Mouse (Mus musculus): Measurements from ENCODE around the gene Ccdc88c. TPM values are rescaled to one million over a fixed set of nuclear protein-coding genes. Genes with fewer than 3 reads are reported as not detected.

Ccdc88c gene
- polyA plus RNA-seq, 1 experiment from 2014 or later = 15.3 TPM

GRCm38 (mm10) chr12:101028247-101028953, 456 bp downstream of the Ccdc88c start:
- 1% methylated on average over 64 of the region's 67 CpGs for WGBS
- Histone ChIP-seq H3K4me3 (ENCODE audit: low read depth, low read length) (peak overlapping the region; percentile 64), H3K27me3 (ENCODE audit: insufficient read depth, low read length) (peaks cover 28% of the 10 kb centered on the region), H3K4me2 (peak overlapping the region; percentile 96), H3K4me1 (ENCODE audit: insufficient read depth) (no peaks in the 10 kb centered on the region; the same call in 1 of the 2 replicates), H3K36me3 (ENCODE audit: insufficient read depth) (no peaks in the 10 kb centered on the region), H3K9me3 (ENCODE audit: low read depth, low read length) (no peaks in the 10 kb centered on the region), H3K9ac (peak overlapping the region; percentile 79), H3K27ac (ENCODE audit: low read depth) (peak overlapping the region; percentile 89)
- TF ChIP-seq CTCF (IDR thresholded peaks at IDR 0.05; ENCODE audit: low read depth) = no peak
- DNase-seq (no peak), ATAC-seq (ENCODE audit: insufficient read depth) (peak; percentile 45; the same call in 1 of the 2 replicates)

DNA sequence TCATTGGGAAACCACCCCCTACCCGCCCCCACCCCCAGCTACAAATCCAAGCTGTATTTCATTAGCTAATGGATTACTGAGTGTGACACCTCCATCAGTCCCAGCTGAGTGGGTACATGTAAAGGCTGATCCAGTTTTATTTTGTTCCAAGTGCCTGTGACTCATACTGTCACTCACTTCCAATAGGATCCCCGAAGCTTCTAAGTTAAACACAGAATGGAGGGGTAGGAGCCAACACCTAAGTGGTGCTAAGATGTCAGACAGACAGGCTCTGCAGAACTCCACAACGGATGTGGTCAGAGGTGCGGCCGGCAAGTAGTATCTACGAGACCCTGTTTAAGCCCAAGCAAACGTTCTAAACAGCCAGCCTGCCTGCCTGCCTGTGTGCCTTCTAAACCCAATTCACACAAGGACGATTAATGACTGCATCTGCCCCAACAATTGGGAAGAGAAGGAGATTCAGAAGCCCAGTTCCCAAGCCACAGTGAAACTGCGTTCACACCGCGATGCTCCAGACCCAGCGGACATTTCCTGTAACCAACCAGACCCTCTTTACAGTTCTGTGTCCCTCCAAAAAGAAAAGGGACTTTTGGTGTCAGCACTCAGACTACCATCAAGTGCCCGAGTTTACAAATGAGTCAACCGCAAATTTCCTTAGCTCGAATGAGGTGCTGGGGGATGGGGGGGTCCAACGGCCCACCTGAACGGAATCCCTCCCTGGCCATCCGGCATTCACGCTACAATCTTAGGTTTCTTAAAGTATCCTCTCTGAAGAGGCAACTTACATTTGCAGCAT, 1.2 kb downstream of the Ccdc88c start:
- peak overlapping the region; percentile 64 for H3K4me3 ChIP-seq (ENCODE audit: low read depth, low read length)
- H3K4me1 ChIP-seq (ENCODE audit: insufficient read depth) = peaks cover 5% of the 10 kb centered on the region; the same call in 1 of the 2 replicates
- no peak for ATAC-seq (ENCODE audit: insufficient read depth)
- no peak for DNase-seq
- H3K27ac ChIP-seq (ENCODE audit: low read depth) = no peak overlapping the region
- peak overlapping the region; percentile 96 for H3K4me2 ChIP-seq
- no peaks in the 10 kb centered on the region for H3K36me3 ChIP-seq (ENCODE audit: insufficient read depth)
- no peak for TF ChIP-seq CTCF (IDR thresholded peaks at IDR 0.05; ENCODE audit: low read depth)
- H3K9me3 ChIP-seq (ENCODE audit: low read depth, low read length) = no peaks in the 10 kb centered on the region
- H3K27me3 ChIP-seq (ENCODE audit: insufficient read depth, low read length) = peaks cover 28% of the 10 kb centered on the region
- WGBS = 3% methylated on average over 19 of the region's 19 CpGs
- peak overlapping the region; percentile 79 for H3K9ac ChIP-seq

DNA sequence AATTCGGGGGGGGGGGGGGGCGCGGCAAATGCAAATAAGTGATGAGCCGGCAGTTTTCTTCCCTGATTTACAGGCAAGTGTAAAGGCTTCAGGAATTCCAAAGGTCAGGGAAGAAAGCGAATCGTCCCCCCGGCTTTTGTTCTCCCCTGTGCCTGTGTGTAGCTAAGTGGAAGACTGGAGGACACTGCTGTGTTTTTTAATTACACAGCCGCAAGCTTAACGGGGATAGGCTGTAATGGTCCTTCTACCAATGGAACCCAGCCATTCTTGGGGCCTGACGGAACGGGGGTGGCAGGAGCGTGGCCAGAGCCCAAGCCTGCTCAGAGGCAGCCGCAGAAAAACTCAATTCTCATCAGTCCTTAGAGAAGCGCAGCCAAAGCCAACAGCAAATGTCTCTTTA, 1.9 kb downstream of the Ccdc88c start:
- Histone ChIP-seq H3K4me3 (ENCODE audit: low read depth, low read length) (peak overlapping the region; percentile 64), H3K4me1 (ENCODE audit: insufficient read depth) (peaks cover 6% of the 10 kb centered on the region; the same call in 1 of the 2 replicates), H3K36me3 (ENCODE audit: insufficient read depth) (no peaks in the 10 kb centered on the region), H3K4me2 (peak overlapping the region; percentile 96), H3K27me3 (ENCODE audit: insufficient read depth, low read length) (peaks cover 28% of the 10 kb centered on the region), H3K9ac (peak overlapping the region; percentile 79), H3K27ac (ENCODE audit: low read depth) (no peak overlapping the region), H3K9me3 (ENCODE audit: low read depth, low read length) (no peaks in the 10 kb centered on the region)
- no peak for TF ChIP-seq CTCF (IDR thresholded peaks at IDR 0.05; ENCODE audit: low read depth)
- no peak for ATAC-seq (ENCODE audit: insufficient read depth)
- no peak for DNase-seq
- 17% methylated on average over 14 of the region's 14 CpGs for WGBS

- peak overlapping the region; percentile 96 for H3K4me2 ChIP-seq
- peaks cover 28% of the 10 kb centered on the region for H3K27me3 ChIP-seq (ENCODE audit: insufficient read depth, low read length)
- H3K36me3 ChIP-seq (ENCODE audit: insufficient read depth) = no peaks in the 10 kb centered on the region
- WGBS = 47% methylated on average over 7 of the region's 7 CpGs
- no peak for ATAC-seq (ENCODE audit: insufficient read depth)
- H3K27ac ChIP-seq (ENCODE audit: low read depth) = no peak overlapping the region
- no peak for TF ChIP-seq CTCF (IDR thresholded peaks at IDR 0.05; ENCODE audit: low read depth)
- DNase-seq = no peak
- H3K9ac ChIP-seq = peak overlapping the region; percentile 79; the same call in 1 of the 2 replicates
- H3K4me3 ChIP-seq (ENCODE audit: low read depth, low read length) = peak overlapping the region; percentile 64
- H3K4me1 ChIP-seq (ENCODE audit: insufficient read depth) = peaks cover 6% of the 10 kb centered on the region; the same call in 1 of the 2 replicates
- no peaks in the 10 kb centered on the region for H3K9me3 ChIP-seq (ENCODE audit: low read depth, low read length)
These were observed 2.3 kb downstream of the Ccdc88c start for GRCm38 (mm10) chr12:101026518-101026917.

DNA sequence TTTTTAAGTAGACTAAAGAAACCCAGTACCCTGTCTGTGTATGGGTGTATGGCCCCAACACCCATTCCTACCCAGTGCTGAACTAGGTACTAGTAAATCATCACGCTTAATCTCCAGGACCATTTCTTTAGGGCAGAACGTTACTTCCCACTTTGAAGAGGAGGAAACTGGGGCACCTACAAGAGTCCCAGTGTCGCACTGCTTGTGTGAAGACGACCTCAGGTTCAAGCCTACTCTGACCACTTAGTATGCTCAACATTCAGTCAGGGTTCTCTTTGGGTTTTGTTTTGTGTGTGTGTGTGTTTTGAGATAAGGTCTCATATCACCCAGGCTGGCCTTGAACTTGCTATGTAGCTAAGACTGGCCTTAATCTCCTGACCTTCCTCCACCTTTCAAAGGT, 2.8 kb downstream of the Ccdc88c start:
- H3K4me1 ChIP-seq (ENCODE audit: insufficient read depth) = peaks cover 7% of the 10 kb centered on the region; the same call in 1 of the 2 replicates

DNA sequence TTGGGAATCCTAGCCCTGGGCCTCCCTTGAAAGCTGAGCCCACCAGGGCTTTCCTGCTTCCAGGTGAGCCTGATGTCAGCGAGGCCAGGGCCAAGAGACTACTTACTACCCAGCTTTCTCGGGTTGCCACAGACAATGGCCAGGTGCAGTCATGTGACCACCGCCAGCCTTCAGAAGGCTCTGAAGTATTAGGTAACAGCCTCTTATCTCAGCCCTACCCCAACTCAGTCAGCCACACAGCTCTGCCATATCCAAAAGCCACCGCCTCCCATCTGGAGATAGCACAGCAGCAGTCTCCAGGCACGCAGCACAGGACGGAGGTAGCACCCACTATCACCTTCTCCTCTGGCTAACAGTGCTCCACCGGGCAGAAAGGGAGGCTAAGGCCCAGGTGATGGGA, 3.5 kb downstream of the Ccdc88c start:
- Histone ChIP-seq H3K9me3 (ENCODE audit: low read depth, low read length) (no peaks in the 10 kb centered on the region), H3K4me1 (ENCODE audit: insufficient read depth) (peaks cover 9% of the 10 kb centered on the region; the same call in 1 of the 2 replicates), H3K36me3 (ENCODE audit: insufficient read depth) (no peaks in the 10 kb centered on the region), H3K27me3 (ENCODE audit: insufficient read depth, low read length) (peaks cover 28% of the 10 kb centered on the region), H3K9ac (no peak overlapping the region), H3K4me3 (ENCODE audit: low read depth, low read length) (no peak overlapping the region), H3K4me2 (peak overlapping the region; percentile 96), H3K27ac (ENCODE audit: low read depth) (0 out of 2 replicates have a peak overlapping the region, but pooled peaks have one; percentile 38)
- TF ChIP-seq CTCF (IDR thresholded peaks at IDR 0.05; ENCODE audit: low read depth) = no peak
- ATAC-seq (ENCODE audit: insufficient read depth) (peak; percentile 19), DNase-seq (peak; percentile 55)
- 39% methylated on average over 7 of the region's 7 CpGs for WGBS

More for the DNA sequence above, 2.8 kb downstream of the Ccdc88c start:
- no peak for ATAC-seq (ENCODE audit: insufficient read depth)
- no peak overlapping the region for H3K9ac ChIP-seq
- no peak for DNase-seq
- no peaks in the 10 kb centered on the region for H3K36me3 ChIP-seq (ENCODE audit: insufficient read depth)
- no peaks in the 10 kb centered on the region for H3K9me3 ChIP-seq (ENCODE audit: low read depth, low read length)
- no peak overlapping the region for H3K4me3 ChIP-seq (ENCODE audit: low read depth, low read length)
- H3K27me3 ChIP-seq (ENCODE audit: insufficient read depth, low read length) = peaks cover 28% of the 10 kb centered on the region
- TF ChIP-seq CTCF (IDR thresholded peaks at IDR 0.05; ENCODE audit: low read depth) = no peak
- 72% methylated on average over 4 of the region's 4 CpGs for WGBS
- peak overlapping the region; percentile 96 for H3K4me2 ChIP-seq
- H3K27ac ChIP-seq (ENCODE audit: low read depth) = no peak overlapping the region

GRCm38 (mm10) chr12:101024824-101025223, 4.0 kb downstream of the Ccdc88c start:
- DNase-seq (no peak), ATAC-seq (ENCODE audit: insufficient read depth) (no peak)
- no peak overlapping the region for H3K9ac ChIP-seq
- H3K9me3 ChIP-seq (ENCODE audit: low read depth, low read length) = no peaks in the 10 kb centered on the region
- H3K4me1 ChIP-seq (ENCODE audit: insufficient read depth) = peaks cover 9% of the 10 kb centered on the region; the same call in 1 of the 2 replicates
- H3K4me2 ChIP-seq = peak overlapping the region; percentile 96
- no peaks in the 10 kb centered on the region for H3K36me3 ChIP-seq (ENCODE audit: insufficient read depth)
- TF ChIP-seq CTCF (IDR thresholded peaks at IDR 0.05; ENCODE audit: low read depth) = no peak
- peaks cover 28% of the 10 kb centered on the region for H3K27me3 ChIP-seq (ENCODE audit: insufficient read depth, low read length)
- H3K27ac ChIP-seq (ENCODE audit: low read depth) = 0 out of 2 replicates have a peak overlapping the region, but pooled peaks have one; percentile 38
- 62% methylated on average over 8 of the region's 8 CpGs for WGBS
- H3K4me3 ChIP-seq (ENCODE audit: low read depth, low read length) = no peak overlapping the region

All from lung, embryonic 14.5 days (tissue).